Mouse (Mus musculus) cerebellum, adult (tissue): Measurements from ENCODE around the gene Fam20b.

ENCODE experiments used
- ATAC-seq: cut with Nextera tagmentation; 2 replicates; pipeline ENCODE4 v1.9.2; 2017; ENCODE audit warnings: mild to moderate bottlenecking, moderate library complexity, mixed read lengths; ENCODE audit not compliant: insufficient number of reproducible peaks, low FRiP score, low TSS enrichment

Gene Fam20b

GRCm38 (mm10) chr1:156732996-156733395, 14.1 kb upstream of the Fam20b start:
- ATAC-seq: no peak

GRCm38 (mm10) chr1:156730802-156731201, 11.9 kb upstream of the Fam20b start:
- no peak for ATAC-seq

GRCm38 (mm10) chr1:156727234-156728108, 8.6 kb upstream of the Fam20b start:
- ATAC-seq: no peak

GRCm38 (mm10) chr1:156722089-156722488, 3.2 kb upstream of the Fam20b start:
- no peak for ATAC-seq

- no peak for ATAC-seq
Observed at GRCm38 (mm10) chr1:156720046-156720445, 1.2 kb upstream of the Fam20b start.

GRCm38 (mm10) chr1:156718286-156718949, 468 bp downstream of the Fam20b start:
- ATAC-seq: peak; percentile 58

GRCm38 (mm10) chr1:156717751-156718285, 1.1 kb downstream of the Fam20b start:
- no peak for ATAC-seq

GRCm38 (mm10) chr1:156716681-156717080, 2.2 kb downstream of the Fam20b start:
- no peak for ATAC-seq

- 0 out of 2 replicates have a peak, but pooled peaks have one; percentile 40 for ATAC-seq
Observed at GRCm38 (mm10) chr1:156710472-156711098, 8.3 kb downstream of the Fam20b start.

GRCm38 (mm10) chr1:156708672-156709071, 10.2 kb downstream of the Fam20b start:
- ATAC-seq: no peak

GRCm38 (mm10) chr1:156705696-156706285, 13.1 kb downstream of the Fam20b start:
- peak; percentile 37; the same call in 1 of the 2 replicates for ATAC-seq

- ATAC-seq: no peak
Observed at GRCm38 (mm10) chr1:156703444-156703843, 15.4 kb downstream of the Fam20b start.

GRCm38 (mm10) chr1:156702151-156702550, 16.7 kb downstream of the Fam20b start:
- no peak for ATAC-seq

GRCm38 (mm10) chr1:156686025-156686661, 32.7 kb downstream of the Fam20b start:
- ATAC-seq: no peak

- ATAC-seq: no peak
Observed at GRCm38 (mm10) chr1:156679599-156679998, 39.3 kb downstream of the Fam20b start.

- ATAC-seq: no peak
Observed at GRCm38 (mm10) chr1:156677230-156677629, 41.7 kb downstream of the Fam20b start.

- ATAC-seq: no peak
Observed at GRCm38 (mm10) chr1:156676596-156676995, 42.3 kb downstream of the Fam20b start.

GRCm38 (mm10) chr1:156676171-156676570, 42.7 kb downstream of the Fam20b start:
- ATAC-seq: no peak

GRCm38 (mm10) chr1:156674195-156675000, 44.5 kb downstream of the Fam20b start, which contains the start of gene Tor3a:
Gene Tor3a, minus strand, starts transcription at chr1:156674356.
- peak; percentile 70 for ATAC-seq
